Mouse (Mus musculus): ENCODE measurements around the gene Hook2. TPM values are rescaled to one million over a fixed set of nuclear protein-coding genes. Genes with fewer than 3 reads are reported as not detected.
A peak's percentile ranks its signal among the peaks of the same experiment; 100 is the strongest.

Gene Hook2
- polyA plus RNA-seq, 1 experiment from 2014 or later = 24.2 TPM

DNA sequence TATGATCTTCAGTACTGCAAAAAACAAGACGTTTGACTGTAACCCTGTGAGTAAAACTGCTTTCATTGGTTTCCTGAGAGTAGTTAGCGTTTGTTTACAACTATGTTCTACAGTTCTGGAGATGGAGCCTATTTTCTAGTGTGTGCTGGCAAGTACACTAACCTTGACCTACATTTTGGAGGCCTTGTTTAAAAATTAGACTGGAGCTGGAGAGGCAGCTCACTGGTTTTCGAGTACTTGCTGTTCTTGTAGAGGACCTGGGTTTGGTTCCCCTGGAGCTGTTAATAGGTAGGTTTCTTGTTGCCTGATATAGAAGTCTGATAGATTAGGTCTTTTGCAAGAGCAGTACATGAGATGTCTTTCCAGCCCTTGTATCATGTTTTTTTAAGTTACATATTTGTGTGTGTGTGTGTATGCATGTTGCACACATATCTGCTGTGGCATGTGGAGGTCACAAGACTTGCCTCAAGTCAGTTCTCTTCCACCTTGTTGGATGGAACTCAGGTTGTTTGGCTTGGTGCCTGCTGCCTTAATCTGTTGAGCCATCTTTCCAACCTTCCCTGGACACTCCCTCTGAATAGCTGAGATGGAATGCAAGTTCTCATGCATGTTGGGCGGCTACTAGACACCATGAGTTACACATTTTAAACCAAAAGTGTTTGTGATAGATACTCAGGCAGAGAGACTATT lies 42.4 kb downstream of the Hook2 start:
- 71% methylated on average over 4 of the region's 4 CpGs for WGBS
- no peak overlapping the region for H3K27ac ChIP-seq (ENCODE audit: low read length)
- peaks cover 34% of the 10 kb centered on the region for H3K36me3 ChIP-seq (ENCODE audit: control insufficient read depth, insufficient read depth, low read length)
- no peak overlapping the region for H3K4me2 ChIP-seq (ENCODE audit: low read depth, low read length)
- H3K9me3 ChIP-seq (ENCODE audit: control insufficient read depth, low read length) = no peaks in the 10 kb centered on the region
- H3K4me3 ChIP-seq (ENCODE audit: low read length) = no peak overlapping the region
- H3K4me1 ChIP-seq (replicated peaks; ENCODE audit: control insufficient read depth, insufficient read depth, low read length) = peaks cover 20% of the 10 kb centered on the region
- ATAC-seq (ENCODE audit: low read depth) = no peak
- no peak overlapping the region for H3K9ac ChIP-seq (ENCODE audit: low read length)
- no peaks in the 10 kb centered on the region for H3K27me3 ChIP-seq (ENCODE audit: control insufficient read depth, insufficient read depth, low read depth, low read length)

DNA sequence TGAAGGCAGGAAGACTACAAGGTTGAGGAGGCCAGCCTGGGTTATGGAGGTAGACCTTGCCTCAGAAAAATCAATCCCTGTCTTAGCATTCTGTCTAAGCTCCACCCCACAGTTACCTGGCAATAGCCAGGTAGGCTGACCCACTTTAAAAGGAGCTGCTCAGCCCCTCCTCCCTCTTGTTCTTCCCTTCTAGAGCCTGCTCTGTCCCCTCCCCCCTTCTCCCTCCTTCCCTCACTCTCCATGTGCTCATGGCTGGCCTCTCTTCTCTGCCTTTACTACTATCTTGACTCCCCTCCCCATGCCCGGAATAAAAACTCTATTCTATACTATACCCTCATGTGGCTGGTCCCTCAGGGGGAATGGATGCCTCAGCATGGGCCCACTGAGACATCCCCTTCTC lies 43.5 kb downstream of the Hook2 start:
- Histone ChIP-seq H3K36me3 (ENCODE audit: control insufficient read depth, insufficient read depth, low read length) (peaks cover 34% of the 10 kb centered on the region), H3K4me1 (replicated peaks; ENCODE audit: control insufficient read depth, insufficient read depth, low read length) (peaks cover 13% of the 10 kb centered on the region), H3K27me3 (ENCODE audit: control insufficient read depth, insufficient read depth, low read depth, low read length) (no peaks in the 10 kb centered on the region)

DNA sequence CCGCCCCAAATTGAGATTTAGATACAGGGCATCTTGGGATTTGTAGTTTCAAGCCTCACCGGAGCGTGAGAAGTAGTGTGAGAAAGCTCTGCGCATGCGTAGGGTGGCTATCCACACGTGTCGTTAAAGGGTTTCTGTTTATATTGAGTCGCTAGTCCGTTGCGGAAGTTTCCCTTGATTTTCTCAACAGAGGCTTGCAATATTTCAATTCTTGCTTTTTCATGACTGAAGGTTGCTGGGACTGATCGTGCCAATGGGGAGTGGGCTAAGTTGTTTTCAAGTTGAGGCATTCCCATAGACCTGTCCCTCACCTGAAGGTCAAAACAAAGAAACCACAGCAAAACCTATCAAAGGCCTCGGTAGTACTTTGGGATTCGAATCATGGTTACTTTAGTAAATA lies 44.4 kb downstream of the Hook2 start:
- Histone ChIP-seq H3K4me3 (ENCODE audit: low read length) (peak overlapping the region; percentile 83), H3K27ac (ENCODE audit: low read length) (peak overlapping the region; percentile 50; the same call in 1 of the 2 replicates), H3K4me1 (replicated peaks; ENCODE audit: control insufficient read depth, insufficient read depth, low read length) (peaks cover 15% of the 10 kb centered on the region), H3K9ac (ENCODE audit: low read length) (peak overlapping the region; percentile 94), H3K9me3 (ENCODE audit: control insufficient read depth, low read length) (no peaks in the 10 kb centered on the region), H3K36me3 (ENCODE audit: control insufficient read depth, insufficient read depth, low read length) (peaks cover 30% of the 10 kb centered on the region), H3K4me2 (ENCODE audit: low read depth, low read length) (peak overlapping the region; percentile 91), H3K27me3 (ENCODE audit: control insufficient read depth, insufficient read depth, low read depth, low read length) (no peaks in the 10 kb centered on the region)
- under 1% methylated on average over 13 of the region's 13 CpGs for WGBS
- ATAC-seq (ENCODE audit: low read depth) = no peak

More for the DNA sequence above, 43.5 kb downstream of the Hook2 start:
- Histone ChIP-seq H3K27ac (ENCODE audit: low read length) (no peak overlapping the region; the same call in 1 of the 2 replicates), H3K4me3 (ENCODE audit: low read length) (no peak overlapping the region), H3K4me2 (ENCODE audit: low read depth, low read length) (no peak overlapping the region), H3K9me3 (ENCODE audit: control insufficient read depth, low read length) (no peaks in the 10 kb centered on the region), H3K9ac (ENCODE audit: low read length) (no peak overlapping the region)
- no peak for ATAC-seq (ENCODE audit: low read depth)
- 52% methylated on average over 1 of the region's 1 CpGs for WGBS

DNA sequence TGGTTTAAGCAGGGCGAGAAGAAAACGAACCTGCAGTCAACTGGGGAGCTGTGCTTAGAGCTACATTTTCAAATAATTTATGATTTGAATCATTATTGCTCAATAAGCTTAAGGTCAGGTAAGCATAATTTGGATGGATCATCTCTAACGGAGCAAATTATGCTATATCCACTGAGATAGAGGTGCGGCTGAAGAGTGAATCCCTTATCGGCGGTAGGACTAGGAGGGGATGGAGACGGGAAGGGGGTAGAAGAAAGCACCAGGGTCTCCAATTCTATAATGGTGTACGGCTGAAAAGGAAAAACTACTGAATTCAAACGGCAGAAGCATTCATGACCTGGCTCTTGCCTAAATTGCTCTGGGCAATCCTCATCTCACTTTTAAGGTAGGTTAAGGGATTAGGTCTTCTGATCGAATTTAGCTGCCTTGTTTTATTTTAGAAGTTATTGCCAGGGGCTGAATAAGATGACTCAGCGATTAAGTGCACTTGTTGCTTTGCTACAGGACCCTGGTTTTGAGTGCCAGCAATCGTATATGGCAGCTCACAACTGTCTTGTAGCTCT lies 44.8 kb downstream of the Hook2 start:
- Histone ChIP-seq H3K9me3 (ENCODE audit: control insufficient read depth, low read length) (no peaks in the 10 kb centered on the region), H3K36me3 (ENCODE audit: control insufficient read depth, insufficient read depth, low read length) (peaks cover 27% of the 10 kb centered on the region), H3K9ac (ENCODE audit: low read length) (peak overlapping the region; percentile 94), H3K4me1 (replicated peaks; ENCODE audit: control insufficient read depth, insufficient read depth, low read length) (peaks cover 15% of the 10 kb centered on the region), H3K27ac (ENCODE audit: low read length) (peak overlapping the region; percentile 100), H3K27me3 (ENCODE audit: control insufficient read depth, insufficient read depth, low read depth, low read length) (no peaks in the 10 kb centered on the region), H3K4me3 (ENCODE audit: low read length) (peak overlapping the region; percentile 83), H3K4me2 (ENCODE audit: low read depth, low read length) (peak overlapping the region; percentile 91)
- 4% methylated on average over 12 of the region's 12 CpGs for WGBS
- no peak for ATAC-seq (ENCODE audit: low read depth)

DNA sequence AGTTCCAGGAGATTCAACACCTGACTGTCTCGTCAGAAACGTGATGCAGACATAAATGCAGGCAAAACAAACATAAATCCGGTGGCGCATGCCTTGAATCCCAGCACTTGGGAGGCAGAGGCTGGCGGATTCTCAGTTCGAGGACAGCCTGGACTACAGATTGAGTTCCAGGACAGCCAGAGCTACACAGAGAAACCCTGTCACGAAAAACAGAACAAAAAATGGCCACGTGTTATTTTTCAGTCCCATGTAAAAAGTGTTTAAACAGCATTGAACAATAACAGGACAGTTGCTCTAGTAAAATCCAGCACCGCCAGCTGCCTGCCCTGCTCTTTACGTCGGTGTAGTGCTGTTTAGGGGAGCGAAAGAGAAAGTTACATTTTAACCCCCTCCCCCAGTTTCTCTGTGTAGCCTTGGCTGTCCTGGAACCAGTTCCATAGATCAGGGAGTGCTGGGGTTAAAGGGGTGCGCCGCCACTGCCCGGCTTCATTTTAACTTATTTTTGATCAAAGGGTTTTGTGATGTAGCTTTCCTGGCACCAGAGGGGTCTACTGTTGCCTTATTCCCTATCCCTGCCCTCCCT lies 45.4 kb downstream of the Hook2 start:
- Histone ChIP-seq H3K9me3 (ENCODE audit: control insufficient read depth, low read length) (no peaks in the 10 kb centered on the region), H3K4me1 (replicated peaks; ENCODE audit: control insufficient read depth, insufficient read depth, low read length) (peaks cover 15% of the 10 kb centered on the region), H3K4me3 (ENCODE audit: low read length) (peak overlapping the region; percentile 83), H3K9ac (ENCODE audit: low read length) (peak overlapping the region; percentile 94), H3K27ac (ENCODE audit: low read length) (peak overlapping the region; percentile 100), H3K36me3 (ENCODE audit: control insufficient read depth, insufficient read depth, low read length) (peaks cover 28% of the 10 kb centered on the region), H3K4me2 (ENCODE audit: low read depth, low read length) (peak overlapping the region; percentile 91), H3K27me3 (ENCODE audit: control insufficient read depth, insufficient read depth, low read depth, low read length) (no peaks in the 10 kb centered on the region)
- ATAC-seq (ENCODE audit: low read depth) = peak; percentile 12
- WGBS = under 1% methylated on average over 15 of the region's 15 CpGs

DNA sequence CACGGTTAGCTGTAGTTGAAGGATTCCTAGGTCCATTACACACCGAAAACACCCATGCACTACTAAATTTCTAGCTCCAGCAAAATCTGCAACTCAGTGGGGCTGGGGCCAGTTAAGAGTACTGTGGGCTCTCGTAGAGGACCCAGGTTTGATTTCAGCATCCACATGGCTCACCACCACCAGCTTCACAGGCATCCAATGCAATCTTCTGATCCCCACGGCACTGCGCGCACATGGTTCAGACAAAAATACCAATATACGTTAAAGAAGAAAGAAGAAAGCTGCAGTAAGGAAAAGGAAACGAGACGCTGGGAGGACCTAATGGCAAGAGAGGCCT lies 45.9 kb downstream of the Hook2 start:
- ATAC-seq (ENCODE audit: low read depth) = peak; percentile 26
- peak overlapping the region; percentile 91 for H3K4me2 ChIP-seq (ENCODE audit: low read depth, low read length)
- peak overlapping the region; percentile 100 for H3K27ac ChIP-seq (ENCODE audit: low read length)
- no peaks in the 10 kb centered on the region for H3K9me3 ChIP-seq (ENCODE audit: control insufficient read depth, low read length)
- H3K4me1 ChIP-seq (replicated peaks; ENCODE audit: control insufficient read depth, insufficient read depth, low read length) = peaks cover 15% of the 10 kb centered on the region
- H3K27me3 ChIP-seq (ENCODE audit: control insufficient read depth, insufficient read depth, low read depth, low read length) = no peaks in the 10 kb centered on the region
- H3K36me3 ChIP-seq (ENCODE audit: control insufficient read depth, insufficient read depth, low read length) = peaks cover 29% of the 10 kb centered on the region
- 0% methylated on average over 9 of the region's 9 CpGs for WGBS
- peak overlapping the region; percentile 94 for H3K9ac ChIP-seq (ENCODE audit: low read length)
- H3K4me3 ChIP-seq (ENCODE audit: low read length) = peak overlapping the region; percentile 83

DNA sequence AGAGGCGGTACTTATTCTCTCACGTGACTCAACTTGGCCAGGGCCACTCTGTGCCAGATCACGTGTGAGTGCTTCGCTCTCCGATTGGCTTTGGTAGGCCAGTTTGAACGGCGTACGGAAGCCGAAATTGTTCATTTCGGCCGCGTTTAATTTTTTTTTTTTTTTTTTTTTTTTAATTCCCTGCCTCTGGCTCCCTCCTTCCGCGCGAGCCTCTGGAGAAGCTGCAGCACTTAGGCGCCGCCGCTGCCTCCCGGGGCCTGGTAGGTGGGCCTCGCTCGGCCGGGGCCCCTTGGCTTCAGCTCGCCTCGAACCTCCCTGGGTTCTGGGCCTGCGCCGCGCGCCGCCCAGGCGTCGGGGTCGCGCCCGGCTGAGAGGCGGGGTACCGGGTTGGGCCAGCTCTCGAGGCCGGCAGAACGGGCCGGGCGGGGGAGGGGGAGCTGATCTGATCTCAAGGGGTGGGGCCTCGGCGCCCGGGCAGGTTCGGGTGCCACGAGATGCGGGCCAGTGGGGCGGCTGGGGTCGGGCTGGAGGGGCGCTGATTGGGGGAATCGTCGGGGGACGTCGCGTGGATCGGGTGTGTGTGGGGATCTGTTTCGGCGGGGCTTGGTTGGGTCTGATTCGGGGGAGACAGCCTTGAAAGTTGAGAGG lies 46.4 kb downstream of the Hook2 start, which contains the start of gene Tnpo2:
TSS of gene Tnpo2 (plus strand) at position 198 of the 648 bp plus-strand sequence.
- H3K27ac ChIP-seq (ENCODE audit: low read length) = peak within 1 kb of the TSS; percentile 100
- peak within 1 kb of the TSS; percentile 83 for H3K4me3 ChIP-seq (ENCODE audit: low read length)
- H3K4me1 ChIP-seq (replicated peaks; ENCODE audit: control insufficient read depth, insufficient read depth, low read length) = peaks cover 15% of the 10 kb centered on the region
- H3K9me3 ChIP-seq (ENCODE audit: control insufficient read depth, low read length) = no peaks in the 10 kb centered on the region
- H3K4me2 ChIP-seq (ENCODE audit: low read depth, low read length) = peak within 1 kb of the TSS; percentile 91
- peak within 1 kb of the TSS; percentile 94 for H3K9ac ChIP-seq (ENCODE audit: low read length)
- WGBS = under 1% methylated on average over 56 of the region's 59 CpGs
- peak; percentile 94 for ATAC-seq (ENCODE audit: low read depth)
- no peaks in the 10 kb centered on the region for H3K27me3 ChIP-seq (ENCODE audit: control insufficient read depth, insufficient read depth, low read depth, low read length)
- H3K36me3 ChIP-seq (ENCODE audit: control insufficient read depth, insufficient read depth, low read length) = peaks cover 26% of the 10 kb centered on the region

DNA sequence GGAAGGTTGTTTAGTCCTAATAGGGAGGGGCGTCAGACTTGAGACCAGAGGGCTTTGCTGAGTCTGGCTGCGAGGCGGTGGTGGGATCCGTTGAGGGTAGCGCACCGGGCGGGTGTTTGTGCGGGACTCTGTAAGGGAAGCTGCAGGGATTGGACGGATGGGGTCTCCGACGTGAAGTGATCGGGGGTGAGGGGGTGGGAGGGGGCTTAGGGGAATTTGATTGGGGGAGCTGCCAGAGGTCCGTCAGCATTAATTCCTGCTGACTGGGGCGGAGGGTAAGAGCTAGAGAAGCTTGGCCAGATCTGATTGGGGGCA lies 46.9 kb downstream of the Hook2 start:
- ATAC-seq (ENCODE audit: low read depth) = peak; percentile 53
- peak overlapping the region; percentile 83 for H3K4me3 ChIP-seq (ENCODE audit: low read length)
- peak overlapping the region; percentile 81 for H3K4me2 ChIP-seq (ENCODE audit: low read depth, low read length)
- no peaks in the 10 kb centered on the region for H3K9me3 ChIP-seq (ENCODE audit: control insufficient read depth, low read length)
- peak overlapping the region; percentile 100 for H3K27ac ChIP-seq (ENCODE audit: low read length)
- WGBS = 0% methylated on average over 14 of the region's 14 CpGs
- H3K4me1 ChIP-seq (replicated peaks; ENCODE audit: control insufficient read depth, insufficient read depth, low read length) = peaks cover 15% of the 10 kb centered on the region
- peaks cover 22% of the 10 kb centered on the region for H3K36me3 ChIP-seq (ENCODE audit: control insufficient read depth, insufficient read depth, low read length)
- H3K9ac ChIP-seq (ENCODE audit: low read length) = peak overlapping the region; percentile 94
- no peaks in the 10 kb centered on the region for H3K27me3 ChIP-seq (ENCODE audit: control insufficient read depth, insufficient read depth, low read depth, low read length)

All from lung, embryonic 16.5 days (tissue).